Mouse (Mus musculus): ENCODE measurements around the gene Ankrd50. TPM values are rescaled to one million over a fixed set of nuclear protein-coding genes. Genes with fewer than 3 reads are reported as not detected.

Ankrd50 gene
- 10.4 and 12.6 TPM in 2 replicates for polyA plus RNA-seq (2012; rRNA removed)

GRCm38 (mm10) chr3:38484191-38485106 lies at the start of gene Ankrd50:
Gene Ankrd50, minus strand, starts transcription at chr3:38484844.

